Mouse (Mus musculus): Measurements from ENCODE around the gene Gm16434.
"Not testable (repeated sequence)": the region's sequence is repeated elsewhere in the genome, so short reads cannot be mapped to it uniquely, and the experiment has no call there.

Gene Gm16434

GRCm38 (mm10) chr14:7194440-7194839 lies at the start of gene Gm16434:
Gene Gm16434, minus strand, starts transcription at chr14:7194540.
- DNase-seq = not testable (repeated sequence)

- DNase-seq = peak; percentile 6
Observed at GRCm38 (mm10) chr14:7243498-7243897, 49.2 kb upstream of the Gm16434 start.

GRCm38 (mm10) chr14:7200070-7200469 lies 5.7 kb upstream of the Gm16434 start:
- DNase-seq = peak; percentile 2

GRCm38 (mm10) chr14:7174483-7174971 lies 19.8 kb downstream of the Gm16434 start, which contains the start of gene Gm3512:
Gene Gm3512, minus strand, starts transcription at chr14:7174533.
- peak; percentile 1 for DNase-seq
